Mouse (Mus musculus): ENCODE results near the gene Tmem135.

- TF ChIP-seq CTCF (IDR thresholded peaks at IDR 0.05; ENCODE audit: extremely low read depth, insufficient read depth, low read length) (no peak), POLR2A (IDR thresholded peaks at IDR 0.05; ENCODE audit: extremely low read depth, insufficient read depth, low read length) (no peak)
These were observed 29.3 kb upstream of the Tmem135 start for GRCm38 (mm10) chr7:89433193-89433892.
